Mouse (Mus musculus) stomach, postnatal 0 days (tissue): Measurements from ENCODE around the gene Ccdc174.

Experiments used
- CTCF ChIP-seq: IDR thresholded peaks from 2 replicates; pipeline ENCODE4 v1.5.1; 2016; ENCODE audit warnings: antibody characterized with exemption, low read depth, mild to moderate bottlenecking, moderate library complexity
- EP300 ChIP-seq: optimal IDR thresholded peaks from 2 replicates; pipeline ENCODE3; 2016; ENCODE audit warnings: antibody characterized with exemption

GRCm38 (mm10) chr6:91842897-91843627 is 34.8 kb upstream of the Ccdc174 start:
- TF ChIP-seq CTCF = 0 out of 2 replicates have a peak, but pooled peaks have one; percentile 3
- TF ChIP-seq EP300 = no peak
